Mouse (Mus musculus): ENCODE results near the gene Sap18. TPM values are rescaled to one million over a fixed set of nuclear protein-coding genes. Genes with fewer than 3 reads are reported as not detected.

The Sap18 gene
- polyA plus RNA-seq, 1 experiment from 2014 or later, result 18.9 TPM

DNA sequence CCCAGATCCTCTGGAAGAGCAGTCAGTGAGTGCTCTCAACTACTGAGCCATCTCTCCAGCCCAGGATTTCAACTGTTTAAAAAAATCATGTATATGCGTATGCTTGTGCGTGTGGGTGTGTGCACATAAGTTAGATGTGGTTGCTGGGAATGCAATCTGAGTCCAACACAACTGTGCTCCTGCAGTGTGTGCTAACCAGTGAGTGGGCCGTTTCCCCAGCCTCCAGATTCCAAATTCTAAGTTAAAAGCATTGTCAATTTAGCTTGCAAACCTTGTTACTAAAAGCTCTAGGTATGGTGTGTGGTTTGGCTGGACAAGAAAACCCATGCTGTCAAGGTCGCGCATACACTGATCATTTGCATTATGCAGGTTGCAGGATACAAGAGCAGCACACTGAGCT lies 13.9 kb downstream of the Sap18 start:
- H3K27me3 ChIP-seq (replicated peaks; ENCODE audit: insufficient read depth, low read length), result no peaks in the 10 kb centered on the region
- H3K4me2 ChIP-seq (replicated peaks; ENCODE audit: low read depth, low read length), result no peak overlapping the region
- H3K27ac ChIP-seq (ENCODE audit: low read length), result no peak overlapping the region
- H3K4me1 ChIP-seq (ENCODE audit: insufficient read depth, low read depth, low read length), result peaks cover 3% of the 10 kb centered on the region; the same call in 1 of the 2 replicates
- 0 out of 2 replicates have a peak, but pooled peaks cover under 1% of the 10 kb centered on the region for H3K36me3 ChIP-seq (ENCODE audit: insufficient read depth, low read length)
- DNase-seq (ENCODE audit: low spot score) (no peak), ATAC-seq (no peak)
- H3K4me3 ChIP-seq (ENCODE audit: low read depth, low read length), result no peak overlapping the region
- H3K9ac ChIP-seq (replicated peaks; ENCODE audit: low read depth), result no peak overlapping the region
- 93% methylated on average over 5 of the region's 5 CpGs for WGBS
- TF ChIP-seq EP300 (IDR thresholded peaks at IDR 0.05) (no peak), CTCF (IDR thresholded peaks at IDR 0.05) (no peak)
- H3K9me3 ChIP-seq (ENCODE audit: low read length), result no peaks in the 10 kb centered on the region

DNA sequence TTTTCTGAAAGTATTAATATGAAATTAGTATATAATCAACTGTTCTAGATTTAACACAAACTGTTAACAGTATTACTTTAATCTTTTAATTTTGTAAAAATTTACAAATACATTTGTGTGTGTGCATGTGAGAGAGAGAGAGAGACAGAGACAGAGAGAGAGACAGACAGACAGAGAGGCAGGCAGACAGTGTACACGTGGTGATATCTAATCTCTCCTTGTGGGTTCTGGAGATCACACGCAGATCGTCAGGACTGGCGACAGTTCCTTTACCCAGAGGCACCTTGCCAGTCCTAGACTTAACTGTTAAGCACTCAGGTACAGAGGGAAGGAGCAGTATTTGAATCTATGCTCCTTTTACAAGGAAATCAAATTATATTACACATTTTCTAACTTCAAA lies 22.9 kb downstream of the Sap18 start:
- Histone ChIP-seq H3K36me3 (ENCODE audit: insufficient read depth, low read length) (no peaks in the 10 kb centered on the region), H3K27me3 (replicated peaks; ENCODE audit: insufficient read depth, low read length) (no peaks in the 10 kb centered on the region), H3K4me1 (ENCODE audit: insufficient read depth, low read depth, low read length) (no peaks in the 10 kb centered on the region), H3K4me3 (ENCODE audit: low read depth, low read length) (no peak overlapping the region), H3K27ac (ENCODE audit: low read length) (no peak overlapping the region), H3K9me3 (ENCODE audit: low read length) (no peaks in the 10 kb centered on the region), H3K4me2 (replicated peaks; ENCODE audit: low read depth, low read length) (no peak overlapping the region), H3K9ac (replicated peaks; ENCODE audit: low read depth) (no peak overlapping the region)
- DNase-seq (ENCODE audit: low spot score) (no peak), ATAC-seq (no peak)
- 81% methylated on average over 4 of the region's 4 CpGs for WGBS
- TF ChIP-seq CTCF (IDR thresholded peaks at IDR 0.05) (no peak), EP300 (IDR thresholded peaks at IDR 0.05) (no peak)

DNA sequence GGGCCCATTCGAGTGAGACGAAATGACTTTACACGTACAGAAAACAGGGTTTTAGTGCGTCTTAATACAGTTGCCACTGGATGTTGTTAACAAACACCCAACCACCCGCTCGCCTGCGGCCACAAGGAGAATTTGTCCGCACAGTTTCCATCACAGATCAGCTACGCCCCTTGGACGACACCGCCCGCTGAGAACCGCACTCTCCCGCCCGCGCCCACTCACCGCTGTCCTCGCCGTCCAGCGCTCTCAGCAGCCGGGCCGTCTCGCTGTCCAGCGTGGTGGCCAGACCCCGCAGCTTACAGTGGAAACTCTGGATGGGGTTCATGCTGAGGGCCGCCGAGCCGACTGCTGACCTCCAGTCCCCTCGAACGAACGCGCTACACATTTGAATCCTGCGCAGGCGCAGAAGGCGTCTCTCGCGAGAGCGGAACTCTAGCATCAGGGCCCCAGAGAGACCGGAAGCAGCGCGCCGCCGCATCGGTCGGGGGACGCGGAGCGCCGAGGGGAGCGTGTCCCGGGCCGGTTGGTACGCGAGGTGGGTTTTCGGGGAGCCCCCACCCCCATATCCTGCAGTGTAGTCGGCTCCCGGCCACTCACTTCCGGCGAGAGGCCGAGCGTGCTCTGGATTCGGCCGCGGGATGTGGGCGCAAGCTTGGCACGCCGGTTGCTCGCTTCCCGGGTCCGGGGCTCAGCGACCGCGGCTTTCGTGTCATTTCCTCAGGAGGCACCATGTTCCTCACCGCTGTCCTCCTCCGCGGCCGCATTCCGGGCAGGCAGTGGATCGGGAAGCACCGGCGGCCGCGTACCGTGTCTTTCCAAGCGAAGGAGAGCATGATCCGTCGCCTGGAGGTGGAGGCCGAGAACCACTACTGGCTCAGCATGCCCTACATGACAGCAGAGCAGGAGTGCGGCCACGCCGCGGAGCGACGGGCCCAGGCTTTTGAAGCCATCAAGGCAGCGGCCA lies 28.1 kb downstream of the Sap18 start, which contains the start of the genes Ska3 and Mrpl57:
Ska3 (minus strand) TSS at position 398 of the 964 bp plus-strand sequence.
Mrpl57 (plus strand) TSS at position 447 of the 964 bp plus-strand sequence.
- peak; percentile 95 for DNase-seq (ENCODE audit: low spot score)
- under 1% methylated on average over 96 of the region's 96 CpGs for WGBS
- Histone ChIP-seq H3K4me2 (replicated peaks; ENCODE audit: low read depth, low read length) (peak within 1 kb of the TSS; percentile 86), H3K27ac (ENCODE audit: low read length) (peak within 1 kb of the TSS; percentile 94), H3K9ac (replicated peaks; ENCODE audit: low read depth) (peak within 1 kb of the TSS; percentile 82), H3K4me3 (ENCODE audit: low read depth, low read length) (peak within 1 kb of the TSS; percentile 82), H3K9me3 (ENCODE audit: low read length) (no peaks in the 10 kb centered on the region), H3K36me3 (ENCODE audit: insufficient read depth, low read length) (no peaks in the 10 kb centered on the region), H3K4me1 (ENCODE audit: insufficient read depth, low read depth, low read length) (peaks cover 6% of the 10 kb centered on the region; the same call in 1 of the 2 replicates), H3K27me3 (replicated peaks; ENCODE audit: insufficient read depth, low read length) (no peaks in the 10 kb centered on the region)
- TF ChIP-seq EP300 (IDR thresholded peaks at IDR 0.05) (no peak), CTCF (IDR thresholded peaks at IDR 0.05) (peak; percentile 39)
- ATAC-seq, result peak; percentile 98

DNA sequence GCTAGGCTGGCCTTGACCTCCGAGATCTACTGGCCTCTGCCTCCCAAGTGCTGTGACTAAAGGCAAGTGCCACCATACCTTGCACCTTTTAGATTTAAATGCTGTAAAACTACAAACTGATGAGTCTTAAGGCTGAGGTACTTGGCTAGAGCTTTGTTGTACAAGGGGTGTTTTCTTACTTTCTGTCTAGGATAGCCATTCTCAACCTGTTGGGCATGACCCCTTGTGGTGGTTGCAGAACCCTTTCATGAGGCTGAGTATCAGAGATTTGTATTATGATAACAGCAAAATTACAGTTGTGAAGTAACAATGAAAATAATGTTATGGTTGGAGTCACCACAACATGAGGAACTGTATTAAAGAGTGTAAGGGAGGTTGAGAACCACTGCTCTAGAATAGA lies 29.3 kb downstream of the Sap18 start:
- H3K27me3 ChIP-seq (replicated peaks; ENCODE audit: insufficient read depth, low read length), result no peaks in the 10 kb centered on the region
- H3K27ac ChIP-seq (ENCODE audit: low read length), result 0 out of 2 replicates have a peak overlapping the region, but pooled peaks have one; percentile 94
- ATAC-seq (no peak), DNase-seq (ENCODE audit: low spot score) (no peak)
- H3K4me2 ChIP-seq (replicated peaks; ENCODE audit: low read depth, low read length), result peak overlapping the region; percentile 86
- H3K36me3 ChIP-seq (ENCODE audit: insufficient read depth, low read length), result no peaks in the 10 kb centered on the region
- H3K4me1 ChIP-seq (ENCODE audit: insufficient read depth, low read depth, low read length), result peaks cover 6% of the 10 kb centered on the region; the same call in 1 of the 2 replicates
- 68% methylated on average over 1 of the region's 1 CpGs for WGBS
- H3K4me3 ChIP-seq (ENCODE audit: low read depth, low read length), result peak overlapping the region; percentile 82; the same call in 1 of the 2 replicates
- TF ChIP-seq CTCF (IDR thresholded peaks at IDR 0.05) (peak; percentile 46), EP300 (IDR thresholded peaks at IDR 0.05) (no peak)
- H3K9me3 ChIP-seq (ENCODE audit: low read length), result no peaks in the 10 kb centered on the region
- 0 out of 2 replicates have a peak overlapping the region, but pooled peaks have one; percentile 82 for H3K9ac ChIP-seq (replicated peaks; ENCODE audit: low read depth)

DNA sequence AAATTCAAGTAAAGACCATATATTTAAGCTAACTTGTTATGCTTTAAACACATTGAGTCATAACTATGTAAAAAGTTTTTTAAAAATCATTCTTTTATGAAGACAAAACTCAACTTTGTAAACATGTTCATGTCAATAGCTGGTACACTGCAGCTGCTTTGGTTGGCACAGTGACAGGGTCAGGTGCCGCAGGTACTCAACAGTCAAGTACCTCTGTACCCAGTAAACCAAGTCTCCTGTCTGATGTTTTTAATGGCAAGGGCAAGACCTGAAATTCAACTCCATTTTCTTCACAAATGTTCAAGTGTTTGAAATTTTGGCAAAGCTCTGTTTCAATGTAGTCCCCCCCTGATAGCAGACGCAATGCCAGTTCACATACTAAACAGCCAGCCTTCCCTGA lies 35.5 kb downstream of the Sap18 start:
- Histone ChIP-seq H3K4me1 (ENCODE audit: insufficient read depth, low read depth, low read length) (no peaks in the 10 kb centered on the region), H3K9me3 (ENCODE audit: low read length) (no peaks in the 10 kb centered on the region), H3K4me3 (ENCODE audit: low read depth, low read length) (no peak overlapping the region), H3K4me2 (replicated peaks; ENCODE audit: low read depth, low read length) (no peak overlapping the region), H3K27me3 (replicated peaks; ENCODE audit: insufficient read depth, low read length) (no peaks in the 10 kb centered on the region), H3K27ac (ENCODE audit: low read length) (peak overlapping the region; percentile 55; the same call in 1 of the 2 replicates), H3K9ac (replicated peaks; ENCODE audit: low read depth) (no peak overlapping the region), H3K36me3 (ENCODE audit: insufficient read depth, low read length) (peaks cover 3% of the 10 kb centered on the region; the same call in 1 of the 2 replicates)
- WGBS, result 52% methylated on average over 2 of the region's 2 CpGs
- DNase-seq (ENCODE audit: low spot score) (peak; percentile 72), ATAC-seq (peak; percentile 88)
- TF ChIP-seq EP300 (IDR thresholded peaks at IDR 0.05) (no peak), CTCF (IDR thresholded peaks at IDR 0.05) (no peak)

DNA sequence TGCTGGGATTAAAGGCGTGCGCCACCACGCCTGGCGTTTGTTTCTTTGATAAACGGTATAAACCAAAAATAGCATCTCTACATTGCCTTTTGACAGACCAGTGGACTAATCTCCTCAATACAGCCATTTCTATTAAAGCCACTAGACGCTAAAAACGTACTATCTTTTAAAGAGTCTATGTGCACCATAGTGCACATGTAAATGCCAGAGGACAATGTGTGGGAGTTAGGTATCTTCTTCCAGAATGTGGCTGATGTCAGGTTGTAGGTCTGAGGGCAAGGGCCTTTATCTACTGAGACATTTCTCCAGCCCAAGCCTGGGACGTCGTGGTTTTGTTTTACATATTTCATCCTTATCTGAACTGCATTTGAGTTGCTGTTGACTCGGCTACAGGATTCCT lies 37.2 kb downstream of the Sap18 start:
- Histone ChIP-seq H3K9ac (replicated peaks; ENCODE audit: low read depth) (no peak overlapping the region), H3K4me2 (replicated peaks; ENCODE audit: low read depth, low read length) (no peak overlapping the region), H3K27ac (ENCODE audit: low read length) (no peak overlapping the region), H3K36me3 (ENCODE audit: insufficient read depth, low read length) (peaks cover 6% of the 10 kb centered on the region; the same call in 1 of the 2 replicates), H3K27me3 (replicated peaks; ENCODE audit: insufficient read depth, low read length) (no peaks in the 10 kb centered on the region), H3K9me3 (ENCODE audit: low read length) (no peaks in the 10 kb centered on the region), H3K4me3 (ENCODE audit: low read depth, low read length) (no peak overlapping the region), H3K4me1 (ENCODE audit: insufficient read depth, low read depth, low read length) (no peaks in the 10 kb centered on the region)
- TF ChIP-seq CTCF (IDR thresholded peaks at IDR 0.05) (no peak), EP300 (IDR thresholded peaks at IDR 0.05) (no peak)
- 80% methylated on average over 10 of the region's 10 CpGs for WGBS
- ATAC-seq (no peak), DNase-seq (ENCODE audit: low spot score) (no peak)

Measured in lung, postnatal 0 days (tissue).